Mouse (Mus musculus) urinary bladder, adult 18-20 months (tissue): ENCODE results near the gene Epgn.
A peak's percentile ranks its signal among the peaks of the same experiment; 100 is the strongest.

Experiments
- DNase-seq, 2 experiments: peaks; one replicate each; pipeline ENCODE4 v3.0.0; 2022; ENCODE audit warnings: low spot score in 2 of 2, mixed read lengths in 2 of 2

The Epgn gene

GRCm38 (mm10) chr5:91027164-91027563, at the start of gene Epgn:
Epgn (plus strand) TSS chr5:91027464.
- no peak for DNase-seq

DNA sequence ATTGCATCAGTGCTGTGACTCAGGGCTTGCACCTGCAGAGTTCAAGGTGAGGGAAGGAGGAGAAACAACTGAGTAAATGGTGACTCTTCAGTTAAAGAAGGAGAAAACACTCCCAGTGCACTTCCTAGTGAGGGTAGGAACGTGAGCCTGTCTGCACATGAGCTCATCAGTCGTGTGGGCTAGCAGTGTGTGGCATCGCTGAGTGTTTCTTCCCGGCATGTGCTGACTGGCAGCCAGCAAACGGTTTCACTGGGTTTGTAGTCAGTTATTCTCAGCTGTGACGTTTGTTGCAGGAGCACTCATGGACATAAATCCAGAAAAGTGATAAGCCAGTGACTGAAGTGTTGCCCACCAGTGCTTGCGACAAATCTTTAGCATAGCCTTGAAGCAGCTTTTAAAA, 47.0 kb upstream of the Epgn start:
- DNase-seq: no peak

GRCm38 (mm10) chr5:90987605-90988004, 39.7 kb upstream of the Epgn start:
- DNase-seq: no peak

- DNase-seq: no peak
These were observed 39.1 kb upstream of the Epgn start for GRCm38 (mm10) chr5:90988149-90988548.

- no peak for DNase-seq
These were observed 38.7 kb upstream of the Epgn start for GRCm38 (mm10) chr5:90988592-90988991.

- DNase-seq: no peak
These were observed 27.3 kb upstream of the Epgn start for GRCm38 (mm10) chr5:90999942-91000341.

- no peak for DNase-seq
These were observed 12.0 kb upstream of the Epgn start for GRCm38 (mm10) chr5:91015216-91015615.

DNA sequence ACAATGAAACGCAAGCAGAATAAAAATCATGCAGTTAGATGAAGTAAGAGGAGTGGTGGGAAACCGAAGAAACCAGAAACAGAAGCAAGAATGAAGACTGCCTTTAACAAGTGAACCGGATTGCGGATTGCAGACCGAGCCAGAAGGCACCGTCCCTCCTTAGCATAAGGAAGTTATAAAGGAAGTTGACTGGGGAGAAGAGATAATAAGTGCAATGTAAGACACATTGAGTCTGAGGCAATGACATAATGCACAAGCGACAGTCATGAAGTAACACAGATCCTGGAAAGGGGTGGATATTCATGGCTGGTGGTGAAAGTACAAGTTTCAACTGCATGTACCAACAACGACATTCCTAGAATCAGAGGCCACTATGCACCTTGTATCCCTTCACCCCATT, 4.2 kb upstream of the Epgn start:
- no peak for DNase-seq

GRCm38 (mm10) chr5:91027840-91028239, 576 bp downstream of the Epgn start:
- DNase-seq: no peak

DNA sequence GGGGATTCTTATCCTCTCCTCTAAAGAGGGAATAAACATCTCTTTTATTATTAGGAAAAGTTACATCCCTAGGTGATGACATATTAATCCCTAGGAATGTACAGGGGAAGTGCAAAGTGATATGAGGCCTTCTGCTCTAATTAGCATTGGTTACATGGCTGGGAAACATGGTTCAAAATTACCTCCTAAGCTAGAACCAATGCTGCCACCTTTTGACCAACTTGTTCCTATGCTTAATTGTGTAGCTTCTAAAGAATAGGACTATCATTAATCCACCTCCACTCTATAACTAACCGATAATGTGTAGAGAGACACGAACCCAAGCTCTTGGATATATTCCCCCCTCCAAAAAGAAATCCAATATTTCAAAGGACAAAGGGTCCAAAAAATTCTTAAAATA, 3.4 kb downstream of the Epgn start:
- DNase-seq: no peak

GRCm38 (mm10) chr5:91035341-91035740, 8.1 kb downstream of the Epgn start:
- no peak for DNase-seq

DNA sequence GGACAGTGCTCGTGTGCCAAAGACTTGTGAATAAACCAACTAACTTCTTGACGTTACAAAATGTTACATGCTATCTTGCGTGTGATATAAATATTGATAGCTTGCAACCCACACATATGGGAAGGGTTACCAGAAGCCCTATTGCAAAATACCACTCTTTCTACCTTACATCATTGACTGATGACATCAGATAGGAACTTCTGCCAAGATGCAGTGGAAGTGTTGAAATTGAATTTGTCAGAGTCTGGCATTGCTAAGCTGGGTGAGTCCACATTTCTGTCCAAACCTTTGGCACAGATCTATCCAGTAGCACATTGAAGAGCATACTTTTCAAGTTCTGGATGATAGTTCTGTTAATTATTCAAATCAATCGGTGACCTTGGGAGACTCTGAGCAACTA, 9.4 kb downstream of the Epgn start:
- no peak for DNase-seq

DNA sequence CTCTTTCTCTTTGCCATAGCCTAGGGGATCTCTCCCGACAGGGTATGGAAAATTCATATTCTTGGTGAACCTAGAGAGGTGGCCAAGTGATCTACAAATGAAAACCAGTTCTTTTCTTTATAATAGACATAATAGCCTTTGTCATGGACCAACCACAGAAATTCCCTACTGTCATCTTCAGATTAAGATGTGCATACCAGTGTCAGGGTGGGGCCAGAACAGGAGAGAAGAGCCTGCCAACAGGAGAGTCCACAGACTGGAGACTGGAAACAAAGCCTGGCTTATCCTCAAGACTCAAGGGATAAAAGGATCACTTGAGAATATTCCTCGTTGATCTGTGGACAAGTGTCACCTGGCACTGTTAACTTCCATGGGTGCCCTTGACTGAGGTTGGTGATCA, 10.5 kb downstream of the Epgn start:
- no peak for DNase-seq

GRCm38 (mm10) chr5:91038547-91038946, 11.3 kb downstream of the Epgn start:
- DNase-seq: peak; percentile 69 to 82

GRCm38 (mm10) chr5:91038963-91039362, 11.7 kb downstream of the Epgn start:
- DNase-seq: no peak

- DNase-seq: no peak
These were observed 20.7 kb downstream of the Epgn start for GRCm38 (mm10) chr5:91047987-91048386.

DNA sequence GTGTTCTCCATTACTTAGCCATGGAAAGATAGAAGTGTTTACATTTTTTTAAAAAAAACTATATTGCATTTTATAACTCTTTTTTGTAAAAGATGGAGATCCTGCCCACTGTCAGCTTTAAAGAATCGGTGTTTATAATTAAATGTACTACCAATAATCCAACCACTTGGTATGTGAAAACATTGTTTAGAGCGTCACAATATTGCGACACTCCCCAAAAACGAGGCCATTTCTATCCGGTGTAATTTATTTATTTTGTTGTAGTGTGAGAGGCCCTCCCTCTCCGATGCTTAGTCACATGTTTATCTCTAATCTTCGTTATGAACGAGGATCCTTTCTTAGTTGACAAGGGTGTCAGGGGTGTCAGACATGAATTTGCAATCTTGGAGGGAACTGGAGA, 21.1 kb downstream of the Epgn start:
- DNase-seq: no peak

DNA sequence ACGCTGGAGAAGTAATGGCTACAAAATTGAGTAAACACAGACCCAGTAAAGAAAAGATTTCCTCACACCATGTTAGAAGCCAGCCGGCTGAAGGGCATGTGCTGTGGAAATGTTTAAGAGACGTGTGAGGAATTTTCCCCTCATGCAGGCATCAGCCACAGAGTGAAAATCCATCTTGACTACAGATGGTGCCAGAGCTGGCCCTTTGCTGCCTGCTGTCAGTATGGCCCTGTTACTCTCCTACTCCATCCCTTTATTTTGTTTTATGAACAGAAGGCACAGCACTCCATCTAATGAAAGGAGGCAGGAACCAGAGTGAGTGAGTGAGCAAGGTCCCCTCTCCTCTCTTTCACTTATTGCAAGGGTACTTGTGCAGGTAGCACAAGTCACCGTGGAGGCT, 45.1 kb downstream of the Epgn start:
- no peak for DNase-seq

DNA sequence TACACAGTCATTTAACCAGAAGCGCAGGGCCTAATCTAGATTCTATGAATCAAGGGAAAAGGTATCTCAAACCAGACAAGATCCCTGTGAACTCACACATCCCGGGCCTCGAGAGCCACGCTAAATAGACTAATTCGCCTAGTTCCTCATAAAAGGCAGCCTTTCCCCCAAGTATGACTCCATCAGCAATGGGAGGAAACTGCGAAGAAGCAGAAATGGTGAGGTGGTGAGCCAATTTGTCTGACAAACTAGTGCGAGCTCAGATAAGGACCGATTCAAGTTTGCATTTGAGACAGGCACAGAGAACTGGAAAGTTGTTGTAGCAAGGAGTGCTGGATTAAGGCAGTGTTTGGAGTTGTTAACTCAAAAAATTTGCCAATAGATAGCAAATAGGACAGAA, 46.4 kb downstream of the Epgn start:
- no peak for DNase-seq

GRCm38 (mm10) chr5:91074026-91074425, 46.8 kb downstream of the Epgn start:
- DNase-seq: no peak

DNA sequence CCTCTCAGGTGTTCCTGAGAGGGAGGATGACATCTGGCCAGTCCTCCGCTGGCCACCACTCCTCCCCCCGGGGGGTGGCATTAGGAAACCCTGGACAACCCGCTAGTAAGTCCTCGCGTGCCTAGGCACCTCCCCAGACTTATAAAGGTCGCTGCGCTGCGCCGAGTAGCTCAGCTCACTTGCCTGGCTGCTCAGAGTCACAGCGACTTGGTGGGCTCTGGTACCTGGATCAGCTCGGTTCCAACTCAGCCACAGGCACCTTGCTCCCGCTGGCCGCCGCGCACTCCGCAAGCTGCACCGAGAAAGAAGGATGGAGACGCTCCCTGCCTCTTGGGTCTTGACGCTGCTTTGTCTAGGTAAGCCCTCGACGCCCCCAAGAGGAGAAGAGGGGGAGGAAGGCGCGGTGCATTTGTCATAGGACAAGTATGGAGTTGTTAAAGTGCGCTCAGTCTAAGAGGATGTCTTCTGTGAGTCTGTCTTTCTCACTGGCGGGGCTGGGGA, 47.2 kb downstream of the Epgn start, which contains the start of gene Ereg:
Ereg (plus strand) TSS at position 173 of the 501 bp plus-strand sequence.
- DNase-seq: peak; percentile 11

- no peak for DNase-seq
These were observed 47.8 kb downstream of the Epgn start for GRCm38 (mm10) chr5:91075021-91075420.

GRCm38 (mm10) chr5:91083016-91083415, 55.8 kb downstream of the Epgn start:
- DNase-seq: peak in 1 of 2 experiments; percentile 10
